Mouse (Mus musculus) ES-Bruce4 (cell line): ENCODE measurements at regions not wholly inside any gene's neighbourhood (a gene's known extent, or its start where the extent isn't known, plus 50 kb on each side); places are given as distances from the start of the nearest gene placed in this dataset.
"Not testable (repeated sequence)": the region's sequence is repeated elsewhere in the genome, so short reads cannot be mapped to it uniquely, and the experiment has no call there.

ENCODE experiments used
- H3K27ac ChIP-seq: 2 replicates; pipeline ENCODE4 v1.5.1; 2012; ENCODE audit warnings: low read length, inconsistent platforms; ENCODE audit not compliant: insufficient read depth
- H3K27me3 ChIP-seq: 2 replicates; pipeline ENCODE4 v1.6.1; 2012; ENCODE audit warnings: mild to moderate bottlenecking, low read length, inconsistent platforms; ENCODE audit not compliant: control insufficient read depth, poor library complexity, insufficient read depth, severe bottlenecking
- H3K36me3 ChIP-seq: 2 replicates; pipeline ENCODE4 v1.6.1; 2012; ENCODE audit warnings: inconsistent platforms, mild to moderate bottlenecking, low read length, moderate library complexity; ENCODE audit not compliant: control insufficient read depth, poor library complexity, insufficient read depth, severe bottlenecking
- H3K4me1 ChIP-seq: one replicate; pipeline ENCODE4 v1.8.1; 2011; ENCODE audit warnings: low read length; ENCODE audit not compliant: control insufficient read depth, insufficient read depth
- H3K4me3 ChIP-seq: 2 replicates; pipeline ENCODE4 v1.5.1; 2011; ENCODE audit warnings: low read depth, mild to moderate bottlenecking, low read length
- H3K9ac ChIP-seq: 2 replicates; pipeline ENCODE4 v1.6.1; 2012; ENCODE audit warnings: low read depth, mild to moderate bottlenecking, inconsistent platforms; ENCODE audit not compliant: poor library complexity, severe bottlenecking
- H3K9me3 ChIP-seq: replicated peaks from 2 replicates; pipeline ENCODE4 v1.6.1; 2012; ENCODE audit warnings: mild to moderate bottlenecking, low read length, inconsistent platforms; ENCODE audit not compliant: control insufficient read depth, poor library complexity, insufficient read depth, severe bottlenecking
- CTCF ChIP-seq: IDR thresholded peaks from one replicate; pipeline ENCODE4 v1.8.1; 2011; ENCODE audit warnings: low read depth, low read length
- EP300 ChIP-seq: IDR thresholded peaks from 2 replicates; pipeline ENCODE4 v1.6.1; 2011; ENCODE audit warnings: low read depth, low read length; ENCODE audit not compliant: insufficient read depth
- POLR2A ChIP-seq: IDR thresholded peaks from one replicate; pipeline ENCODE4 v1.8.1; 2011; ENCODE audit warnings: low read length; ENCODE audit not compliant: insufficient read depth

GRCm38 (mm10) chr6:50835997-50836625, 181.9 kb upstream of the Npvf start:
- no peaks in the 10 kb centered on the region for H3K36me3 ChIP-seq
- no peak overlapping the region for H3K4me3 ChIP-seq
- no peaks in the 10 kb centered on the region for H3K9me3 ChIP-seq
- H3K9ac ChIP-seq, result no peak overlapping the region
- H3K27me3 ChIP-seq, result no peaks in the 10 kb centered on the region
- TF ChIP-seq EP300 (no peak), CTCF (no peak), POLR2A (no peak)
- H3K4me1 ChIP-seq, result no peaks in the 10 kb centered on the region
- no peak overlapping the region for H3K27ac ChIP-seq

GRCm38 (mm10) chr6:50840826-50841225, 186.6 kb upstream of the Npvf start:
- H3K36me3 ChIP-seq, result no peaks in the 10 kb centered on the region
- TF ChIP-seq CTCF (no peak), POLR2A (no peak), EP300 (no peak)

GRCm38 (mm10) chr6:50845246-50845645, 191.0 kb upstream of the Npvf start:
- not testable (repeated sequence) for H3K9me3 ChIP-seq, H3K36me3 ChIP-seq, H3K27me3 ChIP-seq, H3K4me3 ChIP-seq, H3K4me1 ChIP-seq, H3K9ac ChIP-seq, H3K27ac ChIP-seq

More at GRCm38 (mm10) chr6:50840826-50841225, 186.6 kb upstream of the Npvf start:
- Histone ChIP-seq H3K4me3 (no peak overlapping the region), H3K9me3 (no peaks in the 10 kb centered on the region), H3K27me3 (no peaks in the 10 kb centered on the region), H3K9ac (no peak overlapping the region), H3K4me1 (no peaks in the 10 kb centered on the region), H3K27ac (no peak overlapping the region)

- Histone ChIP-seq H3K9ac (no peak overlapping the region), H3K27ac (no peak overlapping the region), H3K4me3 (no peak overlapping the region), H3K9me3 (no peaks in the 10 kb centered on the region), H3K4me1 (no peaks in the 10 kb centered on the region), H3K36me3 (no peaks in the 10 kb centered on the region), H3K27me3 (no peaks in the 10 kb centered on the region)
- TF ChIP-seq POLR2A, result no peak
- no peak for TF ChIP-seq EP300
- TF ChIP-seq CTCF, result no peak
Observed at GRCm38 (mm10) chr6:50846740-50847516, 192.7 kb upstream of the Npvf start.

GRCm38 (mm10) chr6:50847548-50847947, 193.3 kb upstream of the Npvf start:
- Histone ChIP-seq H3K9me3 (no peaks in the 10 kb centered on the region), H3K36me3 (no peaks in the 10 kb centered on the region), H3K27me3 (no peaks in the 10 kb centered on the region), H3K27ac (no peak overlapping the region), H3K4me1 (no peaks in the 10 kb centered on the region), H3K9ac (no peak overlapping the region), H3K4me3 (no peak overlapping the region)
- TF ChIP-seq CTCF, result no peak
- no peak for TF ChIP-seq EP300
- TF ChIP-seq POLR2A, result no peak

- Histone ChIP-seq H3K36me3 (no peaks in the 10 kb centered on the region), H3K27me3 (no peaks in the 10 kb centered on the region), H3K4me3 (no peak overlapping the region), H3K9ac (no peak overlapping the region), H3K4me1 (no peaks in the 10 kb centered on the region), H3K27ac (no peak overlapping the region), H3K9me3 (no peaks in the 10 kb centered on the region)
- TF ChIP-seq CTCF (no peak), POLR2A (no peak), EP300 (no peak)
Observed at GRCm38 (mm10) chr6:50859162-50859561, 204.9 kb upstream of the Npvf start.
